Mouse (Mus musculus): ENCODE data around the gene Kbtbd4. TPM values are rescaled to one million over a fixed set of nuclear protein-coding genes. Genes with fewer than 3 reads are reported as not detected.

The Kbtbd4 gene
- polyA plus RNA-seq, 1 experiment from 2014 or later = 59.1 TPM

GRCm38 (mm10) chr2:90940233-90941229 lies 36.0 kb downstream of the Kbtbd4 start, which contains the start of gene Celf1:
Celf1 (plus strand) TSS chr2:90940382.
- ATAC-seq (ENCODE audit: low FRiP score) = peak; percentile 96
- H3K9ac ChIP-seq = peak within 1 kb of the TSS; percentile 96
- peak within 1 kb of the TSS; percentile 75 for H3K4me2 ChIP-seq
- under 1% methylated on average over 103 of the region's 113 CpGs for WGBS
- peak within 1 kb of the TSS; percentile 98 for H3K4me3 ChIP-seq (replicated peaks)
- peaks cover 28% of the 10 kb centered on the region for H3K4me1 ChIP-seq
- H3K27ac ChIP-seq = peak within 1 kb of the TSS; percentile 96
- no peaks in the 10 kb centered on the region for H3K27me3 ChIP-seq
- no peaks in the 10 kb centered on the region for H3K36me3 ChIP-seq (replicated peaks)
- no peaks in the 10 kb centered on the region for H3K9me3 ChIP-seq

GRCm38 (mm10) chr2:90941744-90942143 lies 37.2 kb downstream of the Kbtbd4 start:
- Histone ChIP-seq H3K4me1 (peaks cover 28% of the 10 kb centered on the region), H3K4me2 (peak overlapping the region; percentile 75), H3K36me3 (replicated peaks) (no peaks in the 10 kb centered on the region), H3K9me3 (no peaks in the 10 kb centered on the region), H3K27ac (no peak overlapping the region), H3K27me3 (no peaks in the 10 kb centered on the region), H3K9ac (no peak overlapping the region), H3K4me3 (replicated peaks) (peak overlapping the region; percentile 98)
- ATAC-seq (ENCODE audit: low FRiP score) = no peak
- 46% methylated on average over 2 of the region's 2 CpGs for WGBS

- ATAC-seq (ENCODE audit: low FRiP score) = no peak
- H3K9ac ChIP-seq = no peak overlapping the region
- peaks cover 10% of the 10 kb centered on the region; the same call in 1 of the 2 replicates for H3K4me1 ChIP-seq
- WGBS = 85% methylated on average over 5 of the region's 5 CpGs
- no peak overlapping the region for H3K4me2 ChIP-seq
- H3K27ac ChIP-seq = no peak overlapping the region
- H3K9me3 ChIP-seq = no peaks in the 10 kb centered on the region
- H3K27me3 ChIP-seq = no peaks in the 10 kb centered on the region
- H3K4me3 ChIP-seq (replicated peaks) = no peak overlapping the region
- H3K36me3 ChIP-seq (replicated peaks) = no peaks in the 10 kb centered on the region; the same call in 1 of the 2 replicates
These were observed 45.6 kb downstream of the Kbtbd4 start for GRCm38 (mm10) chr2:90950149-90950548.

- Histone ChIP-seq H3K4me3 (replicated peaks) (no peak overlapping the region), H3K4me2 (no peak overlapping the region), H3K27ac (no peak overlapping the region), H3K27me3 (no peaks in the 10 kb centered on the region), H3K9me3 (no peaks in the 10 kb centered on the region), H3K36me3 (replicated peaks) (no peaks in the 10 kb centered on the region; the same call in 1 of the 2 replicates), H3K4me1 (peaks cover 16% of the 10 kb centered on the region), H3K9ac (no peak overlapping the region)
- ATAC-seq (ENCODE audit: low FRiP score) = 0 out of 2 replicates have a peak, but pooled peaks have one; percentile 30
These were observed 46.1 kb downstream of the Kbtbd4 start for GRCm38 (mm10) chr2:90950582-90951194.

- no peaks in the 10 kb centered on the region for H3K9me3 ChIP-seq
- no peak overlapping the region for H3K4me2 ChIP-seq
- H3K4me1 ChIP-seq = peaks cover 25% of the 10 kb centered on the region
- H3K27ac ChIP-seq = no peak overlapping the region
- no peak overlapping the region for H3K4me3 ChIP-seq (replicated peaks)
- no peaks in the 10 kb centered on the region for H3K27me3 ChIP-seq
- 55% methylated on average over 3 of the region's 3 CpGs for WGBS
- ATAC-seq (ENCODE audit: low FRiP score) = no peak
- no peaks in the 10 kb centered on the region; the same call in 1 of the 2 replicates for H3K36me3 ChIP-seq (replicated peaks)
- no peak overlapping the region for H3K9ac ChIP-seq
These were observed 48.9 kb downstream of the Kbtbd4 start for GRCm38 (mm10) chr2:90953461-90953860.

GRCm38 (mm10) chr2:90956053-90956452 lies 51.5 kb downstream of the Kbtbd4 start:
- WGBS = 10% methylated on average over 1 of the region's 1 CpGs
- no peaks in the 10 kb centered on the region for H3K27me3 ChIP-seq
- peaks cover 19% of the 10 kb centered on the region for H3K4me1 ChIP-seq
- peak; percentile 84; the same call in 1 of the 2 replicates for ATAC-seq (ENCODE audit: low FRiP score)
- no peaks in the 10 kb centered on the region for H3K9me3 ChIP-seq
- H3K27ac ChIP-seq = peak overlapping the region; percentile 36; the same call in 1 of the 2 replicates
- H3K9ac ChIP-seq = no peak overlapping the region
- H3K36me3 ChIP-seq (replicated peaks) = no peaks in the 10 kb centered on the region
- H3K4me2 ChIP-seq = no peak overlapping the region
- no peak overlapping the region for H3K4me3 ChIP-seq (replicated peaks)

GRCm38 (mm10) chr2:90958856-90959255 lies 54.3 kb downstream of the Kbtbd4 start:
- Histone ChIP-seq H3K9ac (no peak overlapping the region), H3K27me3 (no peaks in the 10 kb centered on the region), H3K9me3 (no peaks in the 10 kb centered on the region), H3K4me3 (replicated peaks) (no peak overlapping the region), H3K4me2 (no peak overlapping the region), H3K27ac (no peak overlapping the region), H3K36me3 (replicated peaks) (no peaks in the 10 kb centered on the region), H3K4me1 (peaks cover 19% of the 10 kb centered on the region)
- no peak for ATAC-seq (ENCODE audit: low FRiP score)
- 89% methylated on average over 3 of the region's 3 CpGs for WGBS

GRCm38 (mm10) chr2:90960012-90960411 lies 55.5 kb downstream of the Kbtbd4 start:
- WGBS = 96% methylated on average over 2 of the region's 2 CpGs
- H3K4me3 ChIP-seq (replicated peaks) = no peak overlapping the region
- no peak for ATAC-seq (ENCODE audit: low FRiP score)
- H3K27ac ChIP-seq = no peak overlapping the region
- H3K36me3 ChIP-seq (replicated peaks) = no peaks in the 10 kb centered on the region
- peaks cover 20% of the 10 kb centered on the region for H3K4me1 ChIP-seq
- H3K4me2 ChIP-seq = no peak overlapping the region
- H3K9ac ChIP-seq = no peak overlapping the region
- H3K9me3 ChIP-seq = no peaks in the 10 kb centered on the region
- H3K27me3 ChIP-seq = no peaks in the 10 kb centered on the region

Other genes with a start within 250 kb of the Kbtbd4 start
- gene Nup160, start 227.5 kb upstream of the Kbtbd4 start, polyA plus RNA-seq (2016; fragmentation: Nextera tagmentation; extraction: Ambion mirVana) = 52.3 and 62.4 TPM in 2 replicates
- 142 and 153 TPM in 2 replicates for gene Fnbp4, start 159.4 kb upstream of the Kbtbd4 start, polyA plus RNA-seq (2016; fragmentation: Nextera tagmentation; extraction: Ambion mirVana)
- gene Agbl2, start 122.0 kb upstream of the Kbtbd4 start, polyA plus RNA-seq (2016; fragmentation: Nextera tagmentation; extraction: Ambion mirVana) = 0.69 and 0.82 TPM in 2 replicates
- gene Mtch2, start 57.6 kb upstream of the Kbtbd4 start, polyA plus RNA-seq (2016; fragmentation: Nextera tagmentation; extraction: Ambion mirVana) = 214 and 215 TPM in 2 replicates
- 15.9 and 28.0 TPM in 2 replicates for gene C1qtnf4, start 18.9 kb upstream of the Kbtbd4 start, polyA plus RNA-seq (2016; fragmentation: Nextera tagmentation; extraction: Ambion mirVana)
- gene Ndufs3, start 87 bp downstream of the Kbtbd4 start, polyA plus RNA-seq (2016; fragmentation: Nextera tagmentation; extraction: Ambion mirVana) = 188 and 192 TPM in 2 replicates
- gene Celf1, start 35.6 kb downstream of the Kbtbd4 start, polyA plus RNA-seq (2016; fragmentation: Nextera tagmentation; extraction: Ambion mirVana) = 172 and 183 TPM in 2 replicates
- gene Rapsn, start 130.9 kb downstream of the Kbtbd4 start, polyA plus RNA-seq (2016; fragmentation: Nextera tagmentation; extraction: Ambion mirVana) = 1.9 and 2.6 TPM in 2 replicates
- 294 and 301 TPM in 2 replicates for gene Psmc3, start 149.3 kb downstream of the Kbtbd4 start, polyA plus RNA-seq (2016; fragmentation: Nextera tagmentation; extraction: Ambion mirVana)
- gene Slc39a13, start 165.7 kb downstream of the Kbtbd4 start, polyA plus RNA-seq (2016; fragmentation: Nextera tagmentation; extraction: Ambion mirVana) = 22.6 and 24.3 TPM in 2 replicates
- 1.7 and 2.7 TPM in 2 replicates for gene Spi1, start 177.7 kb downstream of the Kbtbd4 start, polyA plus RNA-seq (2016; fragmentation: Nextera tagmentation; extraction: Ambion mirVana)
- 0.14 and 0.19 TPM in 2 replicates for gene Mybpc3, start 213.4 kb downstream of the Kbtbd4 start, polyA plus RNA-seq (2016; fragmentation: Nextera tagmentation; extraction: Ambion mirVana)

Measured in forebrain, embryonic 12.5 days (tissue).